Mouse (Mus musculus): ENCODE data around the gene Pik3c2b.

DNA sequence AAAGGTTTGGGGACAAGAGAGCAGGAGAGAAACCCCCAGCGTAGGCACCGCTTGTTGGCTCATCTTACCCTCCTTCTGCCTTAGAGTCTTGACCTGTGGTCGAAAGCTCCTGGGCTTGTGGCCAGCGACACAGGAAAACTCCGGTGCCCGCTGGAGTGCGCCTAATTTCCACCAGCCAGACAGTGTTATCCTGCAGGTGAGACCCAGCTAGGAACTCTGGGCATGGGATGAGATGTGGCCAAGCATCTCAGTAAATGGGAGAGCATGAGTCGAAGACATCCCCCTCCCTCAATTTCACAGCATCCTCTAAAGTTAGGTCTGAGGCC is 39.9 kb downstream of the Pik3c2b start:
- TF ChIP-seq CTCF (IDR thresholded peaks at IDR 0.05; ENCODE audit: low read depth), result no peak
- no peak for TF ChIP-seq EP300 (IDR thresholded peaks at IDR 0.05; ENCODE audit: low read depth)
